Mouse (Mus musculus): ENCODE results near the gene Gm20388.

DNA sequence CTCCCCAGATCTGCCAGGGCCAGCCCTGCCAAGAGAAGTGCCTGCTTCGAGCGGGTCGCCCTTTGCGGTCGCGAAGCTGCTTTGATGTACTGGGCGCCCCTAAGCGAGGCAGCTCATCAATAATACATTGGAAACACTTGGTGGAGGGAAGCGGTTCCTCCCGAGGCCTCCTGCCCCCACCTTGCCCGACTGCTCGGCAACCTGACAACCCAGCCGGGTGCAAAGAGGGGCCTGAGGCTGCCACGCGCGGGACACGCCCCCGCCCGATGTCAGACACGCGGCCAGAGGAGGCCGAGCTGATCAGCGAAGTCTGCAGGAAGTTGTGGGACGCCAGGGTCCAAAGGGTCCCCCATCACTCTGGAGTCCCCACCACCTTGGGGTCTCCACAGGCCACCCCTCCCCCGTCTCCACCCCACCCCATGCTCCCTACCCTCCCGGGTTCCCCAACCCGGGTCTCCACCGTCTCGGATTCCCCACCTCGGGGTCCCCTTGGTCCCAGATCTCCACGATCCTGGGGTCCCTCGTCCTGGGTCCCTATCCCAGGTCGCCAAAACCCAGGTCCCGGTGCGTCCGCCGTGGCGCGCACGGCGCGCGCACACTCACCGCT lies 723.1 kb downstream of the Gm20388 start:
- no peak for TF ChIP-seq CTCF (IDR thresholded peaks at IDR 0.05; ENCODE audit: insufficient read depth, low read depth, low read length)
- TF ChIP-seq POLR2A (IDR thresholded peaks at IDR 0.05; ENCODE audit: insufficient read depth, low read depth, low read length), result no peak

All from olfactory bulb, adult 2 months (tissue).